ENCODE assay signal across 17 mouse cellular contexts in the genomic region with DNA sequence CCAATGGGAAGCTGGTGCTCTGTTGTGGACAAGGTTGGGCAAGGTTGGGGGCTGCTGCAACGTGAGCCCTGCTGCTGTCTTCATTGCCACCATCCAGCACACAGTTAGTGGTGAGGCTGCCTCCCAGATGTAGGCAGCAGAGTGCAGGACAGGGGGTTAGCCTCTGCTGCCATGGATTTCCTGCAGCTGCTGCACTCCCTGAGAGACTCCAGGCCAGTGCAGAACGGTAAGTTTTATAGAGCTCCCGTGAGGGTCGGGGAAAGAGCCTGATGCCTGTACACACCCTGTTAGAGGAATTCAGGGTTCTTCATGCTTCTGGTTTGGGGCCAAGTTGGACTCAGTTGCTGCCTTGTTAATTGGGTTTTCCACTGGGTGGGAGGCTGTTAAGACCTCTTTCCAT.
"Had no signal": no experiment of that assay in that cellular context is flagged by ENCODE, and none has a peak within 500 bp of the region (broad histone marks: within the 10 kb centered on the region; RNA-seq: fewer than 3 reads in every experiment).

No protein-coding gene starts in this region.

- H3K36me3 ChIP-seq: liver, embryonic 12.5 days; midbrain, embryonic 10.5 days; neural tube, embryonic 15.5 days had no signal

- H3K27ac ChIP-seq: liver, embryonic 12.5 days; midbrain, embryonic 10.5 days; neural tube, embryonic 15.5 days had no signal

- H3K4me1 ChIP-seq: liver, embryonic 12.5 days; neural tube, embryonic 15.5 days had no signal

- H3K4me2 ChIP-seq: liver, embryonic 12.5 days; lung, embryonic 14.5 days; neural tube, embryonic 15.5 days had no signal

- DNase-seq: kidney, adult 11 months; kidney, adult 9 months; kidney, postnatal 36 days; layer of hippocampus, adult 9-11 months; layer of hippocampus, postnatal 36 days; left cerebral cortex, postnatal 4 days; lung, embryonic 14.5 days; lung, postnatal 10 days; lung, postnatal 4 days; midbrain, embryonic 14.5 days; right cerebral cortex, adult 18-20 months; right cerebral cortex, postnatal 25 days; thymus, postnatal 4 days had no signal

- H3K9me3 ChIP-seq: liver, embryonic 12.5 days; midbrain, embryonic 10.5 days; neural tube, embryonic 15.5 days had no signal

- H3K27me3 ChIP-seq: liver, embryonic 12.5 days; neural tube, embryonic 15.5 days had no signal

- H3K9ac ChIP-seq: liver, embryonic 12.5 days; lung, embryonic 14.5 days; neural tube, embryonic 15.5 days had no signal

- ATAC-seq: liver, embryonic 12.5 days had no signal

- H3K4me3 ChIP-seq: liver, embryonic 12.5 days; midbrain, embryonic 10.5 days; myocyte; neural tube, embryonic 15.5 days had no signal
